Mouse (Mus musculus) ES-CJ7 (cell line): ENCODE data around the gene Inafm2.

ENCODE experiments used
- DNase-seq: peaks from one replicate; pipeline ENCODE4 v3.0.0; 2011; ENCODE audit warnings: low read depth, low spot score

Inafm2 gene

GRCm38 (mm10) chr2:118745232-118745884 is at the start of gene Inafm2:
TSS of gene Inafm2 (plus strand) at chr2:118745758.
- DNase-seq, result peak; percentile 81

DNA sequence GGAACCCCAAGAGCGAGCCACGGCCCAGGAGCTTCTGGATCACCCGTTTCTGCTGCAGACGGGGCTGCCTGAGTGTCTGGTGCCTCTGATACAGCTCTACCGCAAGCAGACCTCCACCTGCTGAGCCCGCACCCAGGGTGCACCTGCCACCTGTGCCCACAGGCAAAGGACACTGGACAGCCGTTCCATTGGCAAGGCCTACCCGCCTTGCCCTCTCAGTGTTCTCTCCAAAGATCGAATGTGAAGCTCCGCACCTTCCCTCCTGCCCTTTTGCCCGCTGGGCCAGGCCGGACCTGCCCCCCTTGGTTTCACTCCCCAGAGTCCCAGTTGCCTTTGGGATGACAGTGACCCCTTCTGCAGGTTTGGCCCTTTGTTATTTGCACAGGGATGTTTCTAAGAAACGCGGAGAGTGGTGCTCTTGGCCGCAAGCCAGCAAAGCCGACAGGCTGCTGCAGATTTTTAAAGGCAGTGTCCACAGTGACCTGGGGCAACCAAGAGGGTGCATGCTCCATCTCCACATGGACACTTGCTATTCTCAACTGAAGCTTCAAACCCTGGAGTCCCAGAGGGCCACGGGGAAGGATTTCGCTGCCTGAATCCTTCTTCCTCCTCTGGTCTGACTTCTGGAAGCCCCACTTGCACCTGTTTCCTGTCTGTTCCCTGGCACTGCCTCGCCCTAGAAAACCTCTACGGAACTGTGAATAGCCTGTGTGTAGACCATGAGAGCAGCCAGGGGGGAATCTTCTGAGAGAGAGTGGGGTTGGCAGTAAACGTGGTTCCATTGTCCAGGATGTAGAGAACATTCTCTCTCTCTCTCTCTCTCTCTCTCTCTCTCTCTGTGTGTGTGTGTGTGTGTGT is 48.9 kb upstream of the Inafm2 start:
- no peak for DNase-seq

- DNase-seq, result no peak
These were observed 48.2 kb upstream of the Inafm2 start for GRCm38 (mm10) chr2:118697311-118697877.

DNA sequence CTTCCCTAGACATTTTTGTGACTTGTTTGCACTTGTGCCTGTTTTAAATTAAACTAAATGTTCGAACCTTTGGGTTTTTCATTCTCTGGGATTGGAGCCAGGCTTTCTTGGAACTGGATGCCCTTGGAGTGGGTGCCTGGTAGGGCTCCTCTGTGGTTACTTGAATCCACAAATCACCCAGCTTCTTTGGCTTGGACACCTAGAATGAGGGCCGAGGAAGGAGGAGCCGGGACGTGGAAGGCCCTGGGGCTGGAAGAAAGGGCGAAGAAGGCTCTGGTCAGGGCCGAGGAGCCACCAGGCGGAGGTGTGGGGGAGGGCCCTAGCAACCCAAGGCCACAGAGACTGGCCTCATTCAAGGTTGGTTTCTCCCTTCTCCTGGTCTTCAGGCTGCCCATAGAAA is 47.6 kb upstream of the Inafm2 start:
- no peak for DNase-seq

DNA sequence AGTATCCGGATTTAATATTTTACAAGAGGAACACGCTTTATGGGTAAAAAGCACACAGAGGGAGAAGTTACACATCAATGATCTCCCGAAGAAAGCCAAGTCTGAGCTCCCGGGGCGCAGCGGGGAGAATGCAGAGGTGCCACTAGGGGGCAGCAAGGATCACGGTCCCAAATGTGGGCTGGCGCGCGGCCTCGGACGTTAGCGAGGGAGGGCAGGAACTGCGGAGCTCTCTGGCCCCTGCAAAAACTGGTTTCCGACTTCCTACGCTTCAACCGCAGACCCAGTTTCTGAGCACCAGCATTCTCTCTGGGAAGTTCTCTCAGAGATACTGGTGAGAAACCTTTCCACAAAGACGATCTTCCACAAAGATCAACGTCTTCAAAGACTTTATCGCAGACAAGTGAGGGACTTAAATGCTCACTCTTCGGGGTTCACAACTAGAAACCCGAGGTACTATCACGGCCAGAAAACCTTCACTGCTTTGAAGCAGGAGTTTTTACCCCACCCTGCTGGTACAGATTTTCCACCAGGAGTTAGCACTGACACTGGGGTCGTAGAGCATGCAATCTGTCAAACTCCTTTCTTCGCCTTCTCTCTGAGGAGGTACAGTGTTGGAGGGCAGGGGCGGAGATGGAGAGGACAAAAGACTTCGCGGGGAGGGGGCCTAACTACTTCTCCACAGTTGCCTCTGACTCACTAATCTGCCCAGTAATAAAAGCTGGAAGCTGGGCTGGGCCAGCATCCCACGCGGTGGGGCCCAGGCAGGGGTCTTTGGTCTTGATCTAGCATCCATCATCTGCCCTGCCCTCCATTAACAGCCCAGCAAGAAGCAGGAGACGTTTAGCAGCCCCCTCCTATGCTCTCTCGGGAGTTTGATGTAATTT is 45.1 kb upstream of the Inafm2 start:
- DNase-seq, result peak; percentile 81

DNA sequence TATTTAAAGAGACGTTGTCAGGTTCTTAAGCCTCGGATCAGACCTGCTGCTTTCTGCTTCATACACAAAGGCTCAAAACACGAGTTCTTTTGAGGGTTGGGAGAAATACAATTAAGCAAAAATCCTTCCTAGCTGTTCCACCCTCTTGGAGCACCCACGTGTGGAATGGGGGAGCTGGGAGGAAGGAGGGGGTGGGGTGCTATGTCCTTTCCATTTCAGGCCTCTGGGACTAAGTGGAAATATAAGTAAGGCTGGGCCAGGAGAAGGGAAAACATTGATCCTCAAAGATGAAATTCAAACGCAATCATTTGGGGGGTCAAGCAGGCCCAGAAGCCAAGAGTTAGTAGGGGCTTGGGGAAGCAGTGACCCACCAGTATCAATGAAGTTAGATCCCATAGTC is 44.4 kb upstream of the Inafm2 start:
- no peak for DNase-seq

DNA sequence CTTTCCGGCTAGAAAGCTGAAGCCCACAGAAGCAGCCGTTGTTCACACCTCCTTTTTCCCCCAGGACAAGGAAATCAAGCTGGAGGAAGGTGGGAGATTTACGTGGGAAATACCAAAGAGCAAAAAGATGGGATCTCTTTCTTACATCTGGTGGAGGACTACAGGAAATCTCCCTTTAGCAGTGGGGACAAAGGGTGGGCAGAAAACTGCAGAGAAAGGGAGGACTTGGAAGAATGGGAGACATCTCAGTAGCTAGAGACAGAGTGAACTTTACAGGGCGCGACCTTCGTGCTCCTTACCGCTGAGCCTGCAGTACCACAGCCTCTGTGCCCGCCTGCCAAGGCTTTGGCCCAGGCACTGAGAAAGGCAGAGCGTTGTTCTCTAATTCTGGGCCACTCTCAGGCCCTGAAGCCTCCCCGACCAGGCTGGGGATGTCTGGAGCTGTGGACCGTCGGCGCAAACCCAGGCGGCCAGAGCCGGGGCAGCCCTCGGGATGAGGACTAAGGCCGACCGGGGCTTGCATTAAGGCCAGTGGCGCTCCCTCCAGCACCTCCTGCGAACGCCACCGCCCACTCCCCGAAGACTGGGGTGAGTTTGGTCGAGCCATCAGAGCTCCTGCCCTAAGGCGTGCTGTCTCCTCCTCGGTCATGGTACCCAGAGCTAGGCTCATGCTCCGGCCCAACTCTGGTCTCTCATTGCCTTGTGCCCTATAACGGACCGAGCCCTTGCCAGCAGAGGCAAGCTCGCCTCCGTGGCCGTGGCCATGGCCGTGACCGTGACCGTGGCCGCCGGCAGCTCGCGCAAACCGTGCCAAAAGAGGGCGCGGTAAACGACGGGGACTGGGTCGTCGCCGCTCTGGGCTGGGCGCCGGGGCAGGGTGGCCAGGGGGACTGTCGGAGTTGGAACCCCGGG is 43.3 kb upstream of the Inafm2 start:
- peak; percentile 35 for DNase-seq

GRCm38 (mm10) chr2:118702883-118703761 is 42.4 kb upstream of the Inafm2 start:
- peak; percentile 24 for DNase-seq

GRCm38 (mm10) chr2:118703913-118704730 is 41.4 kb upstream of the Inafm2 start, which contains the start of gene Ankrd63:
TSS of gene Ankrd63 (minus strand) at chr2:118703963.
- DNase-seq, result peak; percentile 17

- no peak for DNase-seq
These were observed 39.1 kb upstream of the Inafm2 start for GRCm38 (mm10) chr2:118706436-118706835.

- DNase-seq, result no peak
These were observed 37.1 kb upstream of the Inafm2 start for GRCm38 (mm10) chr2:118708472-118708871.

- DNase-seq, result no peak
These were observed 35.8 kb upstream of the Inafm2 start for GRCm38 (mm10) chr2:118709655-118710221.

DNA sequence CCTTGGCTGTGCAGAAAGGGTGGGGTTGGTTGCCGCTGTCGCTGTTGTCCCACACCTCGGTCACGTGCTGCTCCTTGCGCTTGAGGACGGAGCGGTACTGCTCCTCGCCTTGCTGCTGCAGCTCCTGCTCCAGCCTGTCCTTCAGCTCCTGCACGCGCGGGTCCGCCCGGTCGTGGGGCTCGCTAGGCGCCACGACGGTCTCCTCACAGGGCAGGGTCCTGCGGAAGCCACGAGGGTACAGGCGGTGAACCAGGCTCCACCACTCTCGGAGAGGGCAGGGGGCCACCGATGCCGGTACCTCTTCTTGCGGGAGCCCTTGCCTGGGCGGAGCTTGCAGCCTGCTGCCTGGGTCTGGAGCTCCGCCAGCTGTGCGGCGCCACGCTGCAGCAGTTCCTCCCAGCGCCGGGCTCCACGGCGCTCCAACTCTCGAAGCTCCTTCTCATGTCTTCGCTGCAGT is 34.5 kb upstream of the Inafm2 start:
- DNase-seq, result peak; percentile 31

DNA sequence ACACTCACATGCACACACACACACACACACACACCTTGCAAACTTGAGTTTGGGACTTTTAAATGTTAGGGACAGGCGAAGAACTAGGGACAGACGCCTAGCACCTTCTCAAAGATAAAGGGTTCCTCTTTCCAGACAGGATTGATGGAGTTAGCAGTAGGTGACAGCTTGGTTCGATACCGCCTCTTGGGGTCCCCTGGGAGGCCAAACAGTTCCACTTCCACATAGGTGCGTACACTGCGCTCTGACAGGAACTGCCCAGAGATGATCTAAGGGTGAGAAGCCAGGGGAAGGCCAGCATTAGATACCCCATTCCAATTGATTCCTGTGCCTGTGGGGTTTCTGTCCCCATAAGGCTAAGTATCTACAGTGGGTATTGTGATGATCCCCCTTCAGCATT is 31.9 kb upstream of the Inafm2 start:
- DNase-seq, result no peak

GRCm38 (mm10) chr2:118714230-118714629 is 31.3 kb upstream of the Inafm2 start:
- no peak for DNase-seq

DNA sequence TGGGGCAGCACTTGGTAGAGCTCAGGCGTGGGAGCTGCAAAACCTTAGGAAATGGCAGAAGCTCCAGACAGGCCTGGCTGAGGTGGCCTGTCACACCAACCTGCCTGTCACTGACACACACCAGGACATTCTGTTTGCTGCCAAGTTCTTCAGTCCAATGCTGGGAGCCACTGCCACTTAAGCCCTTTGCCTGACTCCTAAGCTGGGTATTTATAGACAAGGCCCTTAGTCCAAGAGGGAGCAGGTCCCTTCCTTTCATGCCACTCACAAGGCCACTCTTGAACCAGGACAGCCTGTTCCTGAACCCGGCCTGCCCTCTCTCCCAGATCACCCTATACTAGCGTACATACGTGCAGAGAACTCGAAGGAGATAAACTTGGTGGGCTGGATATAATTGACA is 28.9 kb upstream of the Inafm2 start:
- no peak for DNase-seq

DNA sequence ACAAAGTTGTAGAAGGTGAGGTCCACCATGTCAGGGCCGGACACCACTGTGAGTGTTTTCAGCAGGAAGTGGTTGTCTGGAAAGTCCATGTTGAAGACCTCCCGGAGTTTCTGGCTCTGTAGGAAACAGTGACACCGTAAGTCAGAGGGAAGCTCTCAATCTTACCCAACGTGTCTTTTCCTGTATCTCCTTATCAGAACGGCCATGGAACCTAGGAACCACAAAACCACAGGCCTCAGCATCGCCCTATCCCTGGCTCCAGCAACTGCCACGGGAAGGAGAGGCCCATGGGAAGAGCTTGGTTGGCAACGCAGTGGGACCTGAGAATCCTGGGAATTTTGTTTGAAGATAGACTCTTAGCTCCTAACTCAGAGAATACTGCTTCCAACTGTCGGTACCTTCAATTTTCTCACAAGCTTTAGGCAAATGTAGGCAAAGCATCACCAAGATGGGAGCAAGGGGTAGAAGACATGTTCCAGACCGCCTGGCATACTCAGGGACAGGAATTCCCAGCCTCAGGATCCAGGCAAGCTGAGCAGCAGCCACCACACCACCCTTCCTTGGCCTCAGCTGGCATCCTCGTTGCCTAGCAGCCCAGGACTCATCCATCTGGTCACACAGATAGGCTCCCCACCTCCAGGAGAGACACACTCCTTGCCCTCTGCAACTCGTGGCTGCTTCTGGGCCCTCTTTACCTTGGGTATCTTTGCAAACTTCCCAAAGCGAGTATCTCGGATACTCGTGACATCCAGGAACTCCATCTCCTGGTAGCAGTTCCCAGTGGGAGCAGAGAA is 21.7 kb upstream of the Inafm2 start:
- no peak for DNase-seq
